Mouse (Mus musculus) embryonic facial prominence, embryonic 10.5 days (tissue): ENCODE results near the gene Usp36. TPM values are rescaled to one million over a fixed set of nuclear protein-coding genes. Genes with fewer than 3 reads are reported as not detected.
A peak's percentile ranks its signal among the peaks of the same experiment; 100 is the strongest.
"Not testable (repeated sequence)": the region's sequence is repeated elsewhere in the genome, so short reads cannot be mapped to it uniquely, and the experiment has no call there.

Experiments used
- DNase-seq: peaks from one replicate; pipeline ENCODE4 v3.0.0-alpha.2; 2017; ENCODE audit warnings: low spot score
- H3K27ac ChIP-seq: fragments of 300-500 bp; sonication (generic); replicated peaks from 2 replicates; pipeline ENCODE4 v1.5.1; 2016; ENCODE audit warnings: mild to moderate bottlenecking
- H3K27me3 ChIP-seq: fragments of 300-500 bp; sonication (generic); replicated peaks from 2 replicates; pipeline ENCODE4 v1.6.1; 2016; ENCODE audit warnings: low read depth, mild to moderate bottlenecking; ENCODE audit not compliant: poor library complexity, severe bottlenecking
- H3K36me3 ChIP-seq: fragments of 300-500 bp; sonication (generic); replicated peaks from 2 replicates; pipeline ENCODE4 v1.6.1; 2016; ENCODE audit warnings: mild to moderate bottlenecking, moderate library complexity
- H3K4me1 ChIP-seq: fragments of 300-500 bp; sonication (generic); 2 replicates; pipeline ENCODE4 v1.6.1; 2016
- H3K4me3 ChIP-seq: fragments of 300-500 bp; sonication (generic); 2 replicates; pipeline ENCODE4 v1.5.1; 2016; ENCODE audit warnings: mild to moderate bottlenecking, moderate library complexity
- H3K9me3 ChIP-seq: fragments of 300-500 bp; sonication (generic); 2 replicates; pipeline ENCODE4 v1.6.1; 2016; ENCODE audit warnings: mild to moderate bottlenecking
- WGBS: fragments of 180-500 bp; shearing (Covaris S2); methylation state at CpG from one replicate; pipeline ENCODE4 v1.1.7; 2016; 5-methylcytosine and 5-hydroxymethylcytosine counted together
- polyA plus RNA-seq: library from polyadenylated mRNA; unstranded; fragments of >200 nt; fragmentation: Nextera tagmentation; extraction: Ambion mirVana; gene quantifications from 2 replicates; pipeline ENCODE4 v1.2.1, GENCODE M21; 2016

The Usp36 gene
- polyA plus RNA-seq, 1 experiment from 2014 or later = 24.1 TPM

DNA sequence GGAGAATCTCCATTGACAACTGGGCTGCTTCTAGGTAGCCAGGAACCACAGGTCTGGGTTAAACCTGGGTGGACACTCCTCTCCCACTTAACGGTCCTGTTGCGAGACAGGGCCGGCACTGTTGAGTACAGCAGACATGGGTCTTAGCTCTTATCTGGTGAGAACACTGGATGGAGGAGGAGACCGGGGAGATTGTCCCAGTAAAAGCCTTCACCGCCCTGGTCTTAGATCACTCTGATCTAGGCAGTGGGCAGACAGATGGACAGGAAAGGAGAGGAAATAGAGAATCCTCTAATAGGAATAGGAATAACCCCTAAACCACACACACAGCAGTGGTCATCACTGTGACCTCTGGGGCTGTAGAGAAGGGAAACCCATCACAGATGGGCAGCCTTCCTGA lies 33.9 kb upstream of the Usp36 start:
- H3K36me3 ChIP-seq = peaks cover 54% of the 10 kb centered on the region
- no peaks in the 10 kb centered on the region for H3K27me3 ChIP-seq
- H3K4me3 ChIP-seq = no peak overlapping the region
- H3K9me3 ChIP-seq = no peaks in the 10 kb centered on the region
- 85% methylated on average over 5 of the region's 5 CpGs for WGBS
- H3K27ac ChIP-seq = peak overlapping the region; percentile 73
- peaks cover 60% of the 10 kb centered on the region for H3K4me1 ChIP-seq
- DNase-seq = no peak

DNA sequence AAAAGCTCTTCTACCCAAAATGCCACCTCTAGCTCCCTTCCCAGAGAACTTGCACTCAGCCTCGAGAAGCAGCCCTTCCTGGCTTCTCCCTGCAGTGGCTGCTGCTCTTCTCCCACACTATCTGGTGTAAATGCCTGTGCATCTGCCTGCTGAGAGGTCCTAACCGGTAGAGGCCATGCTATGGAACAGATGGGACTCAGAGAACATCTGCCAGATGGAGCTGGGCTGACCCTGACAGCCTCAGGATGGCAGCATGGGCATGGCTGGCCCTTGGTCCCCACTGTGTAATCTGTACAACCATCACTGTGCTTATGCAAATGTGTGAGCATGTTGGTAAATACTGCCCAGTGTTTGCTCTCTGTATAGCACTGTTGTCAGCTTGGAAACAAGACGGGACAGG lies 32.6 kb upstream of the Usp36 start:
- Histone ChIP-seq H3K27ac (no peak overlapping the region), H3K27me3 (no peaks in the 10 kb centered on the region), H3K36me3 (peaks cover 54% of the 10 kb centered on the region), H3K4me3 (no peak overlapping the region), H3K9me3 (no peaks in the 10 kb centered on the region), H3K4me1 (peaks cover 49% of the 10 kb centered on the region)
- WGBS = 72% methylated on average over 3 of the region's 3 CpGs
- DNase-seq = no peak

DNA sequence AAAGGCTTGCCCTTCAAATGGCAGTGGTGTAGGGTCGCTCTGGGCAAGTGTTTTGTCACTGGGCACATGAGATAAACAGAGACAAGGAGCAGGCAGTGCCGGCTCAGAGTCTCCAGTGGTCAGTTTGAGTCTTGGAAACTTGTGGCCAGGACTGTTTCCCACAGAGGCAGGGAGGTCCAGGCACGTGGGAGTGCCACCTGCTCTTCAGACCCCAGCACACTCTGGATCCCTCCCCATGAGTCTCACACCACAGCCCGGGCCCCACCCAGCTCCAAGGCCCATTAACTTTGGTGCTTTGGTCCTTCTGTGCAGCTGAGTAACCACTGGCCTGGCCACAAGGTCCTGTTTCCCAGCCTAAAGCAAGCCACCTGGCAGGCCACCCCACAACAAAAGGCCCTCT lies 31.9 kb upstream of the Usp36 start:
- no peak overlapping the region for H3K27ac ChIP-seq
- no peaks in the 10 kb centered on the region for H3K9me3 ChIP-seq
- 75% methylated on average over 4 of the region's 4 CpGs for WGBS
- H3K27me3 ChIP-seq = no peaks in the 10 kb centered on the region
- H3K4me3 ChIP-seq = no peak overlapping the region
- peaks cover 57% of the 10 kb centered on the region for H3K36me3 ChIP-seq
- peaks cover 42% of the 10 kb centered on the region for H3K4me1 ChIP-seq
- no peak for DNase-seq

DNA sequence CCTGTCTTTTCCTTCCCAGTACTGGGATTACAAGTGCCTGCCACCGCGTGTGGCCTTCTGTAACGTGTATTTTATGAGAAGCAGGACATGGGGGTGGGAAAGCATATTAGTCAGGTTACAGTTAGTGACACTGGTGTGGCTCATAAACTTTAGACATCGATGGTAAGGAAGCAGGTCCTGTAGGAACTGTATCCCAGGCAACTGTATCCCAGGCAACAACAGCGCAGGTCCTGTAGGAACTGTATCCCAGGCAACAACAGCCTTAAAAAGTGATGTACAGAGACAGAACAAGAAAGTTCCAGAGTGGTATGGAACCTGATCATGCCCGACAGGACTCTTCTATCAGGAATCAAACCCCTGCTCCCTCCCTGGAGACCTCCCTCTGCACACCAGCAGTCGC lies 31.5 kb upstream of the Usp36 start:
- H3K4me1 ChIP-seq = peaks cover 37% of the 10 kb centered on the region
- no peak overlapping the region for H3K27ac ChIP-seq
- H3K36me3 ChIP-seq = peaks cover 59% of the 10 kb centered on the region
- 84% methylated on average over 7 of the region's 7 CpGs for WGBS
- no peaks in the 10 kb centered on the region for H3K9me3 ChIP-seq
- H3K27me3 ChIP-seq = no peaks in the 10 kb centered on the region
- no peak overlapping the region for H3K4me3 ChIP-seq
- DNase-seq = no peak

DNA sequence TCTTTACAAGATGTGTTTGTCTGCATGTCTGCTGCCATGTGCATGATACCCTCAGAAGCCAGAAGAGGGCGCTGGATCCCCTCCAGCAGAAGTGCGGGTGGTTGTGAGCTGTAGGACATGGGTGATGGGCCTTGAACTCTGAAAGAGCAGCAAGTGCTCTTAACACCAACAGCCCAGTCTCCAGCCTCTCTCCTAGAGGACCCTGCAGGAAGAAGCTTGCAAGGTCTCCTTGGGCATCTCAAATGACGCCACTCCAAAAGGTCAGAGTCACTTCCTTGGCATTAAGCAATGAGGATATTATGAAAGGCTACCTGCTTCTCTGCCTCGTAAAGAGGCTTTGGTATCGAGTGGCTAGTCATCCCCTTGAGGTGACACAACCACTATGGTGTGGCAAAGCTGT lies 28.6 kb upstream of the Usp36 start:
- Histone ChIP-seq H3K9me3 (no peaks in the 10 kb centered on the region), H3K27ac (no peak overlapping the region), H3K4me1 (peaks cover 13% of the 10 kb centered on the region), H3K27me3 (no peaks in the 10 kb centered on the region), H3K36me3 (peaks cover 71% of the 10 kb centered on the region), H3K4me3 (no peak overlapping the region)
- DNase-seq = peak; percentile 47
- WGBS = 59% methylated on average over 5 of the region's 5 CpGs

DNA sequence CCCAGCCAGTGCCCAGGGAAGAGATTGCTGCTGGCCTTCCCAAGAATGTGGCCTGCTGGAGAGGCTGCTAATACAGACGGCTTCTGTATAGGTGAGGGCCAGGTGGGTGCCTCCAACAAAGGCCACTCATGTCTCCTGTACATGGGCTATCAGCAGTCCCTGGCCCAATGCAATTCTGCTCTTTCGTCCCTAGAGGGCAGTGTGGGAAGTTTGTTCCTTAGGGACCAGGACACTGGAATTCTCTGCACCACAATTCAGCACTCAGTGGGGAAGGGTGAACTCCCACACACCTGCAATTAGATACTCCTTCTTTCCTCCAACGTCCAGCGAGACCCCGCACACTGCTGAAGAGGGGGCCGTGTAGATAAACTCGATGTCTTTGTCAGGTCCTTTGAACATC lies 27.1 kb upstream of the Usp36 start:
- Histone ChIP-seq H3K36me3 (peaks cover 87% of the 10 kb centered on the region), H3K4me3 (no peak overlapping the region), H3K9me3 (no peaks in the 10 kb centered on the region), H3K4me1 (peaks cover 6% of the 10 kb centered on the region), H3K27ac (no peak overlapping the region), H3K27me3 (no peaks in the 10 kb centered on the region)
- 23% methylated on average over 7 of the region's 7 CpGs for WGBS
- DNase-seq = peak; percentile 48

DNA sequence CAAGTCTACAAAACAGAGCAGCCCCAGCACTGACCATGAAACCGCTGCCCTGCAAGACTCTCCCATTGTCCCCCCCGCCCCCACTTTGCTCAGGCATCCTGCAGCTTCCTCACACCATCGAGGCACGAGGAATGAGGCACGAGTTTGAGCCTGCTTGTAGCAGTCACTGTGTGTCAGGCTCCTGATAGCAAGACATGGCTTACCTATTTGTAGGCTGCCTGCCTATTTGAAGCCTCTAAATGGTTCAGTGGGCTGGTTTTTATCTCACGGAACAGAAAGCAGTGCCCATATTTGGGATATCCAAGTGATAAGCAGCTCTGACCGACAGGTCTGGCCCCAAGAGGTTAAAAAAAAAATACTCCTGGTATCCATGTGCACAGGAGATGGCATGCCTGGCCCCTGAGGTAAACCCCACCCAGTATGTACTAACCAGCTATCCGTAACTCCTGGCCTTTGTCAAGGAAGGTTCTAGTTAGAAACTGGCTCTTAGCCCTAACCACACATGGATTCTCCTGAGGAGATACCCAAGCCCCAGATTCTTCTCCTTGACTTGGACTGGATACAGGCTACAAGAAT lies 26.3 kb upstream of the Usp36 start:
- peaks cover 91% of the 10 kb centered on the region for H3K36me3 ChIP-seq
- no peak for DNase-seq
- no peaks in the 10 kb centered on the region for H3K9me3 ChIP-seq
- H3K27me3 ChIP-seq = no peaks in the 10 kb centered on the region
- WGBS = 92% methylated on average over 8 of the region's 8 CpGs
- no peaks in the 10 kb centered on the region for H3K4me1 ChIP-seq
- no peak overlapping the region for H3K4me3 ChIP-seq
- H3K27ac ChIP-seq = no peak overlapping the region

DNA sequence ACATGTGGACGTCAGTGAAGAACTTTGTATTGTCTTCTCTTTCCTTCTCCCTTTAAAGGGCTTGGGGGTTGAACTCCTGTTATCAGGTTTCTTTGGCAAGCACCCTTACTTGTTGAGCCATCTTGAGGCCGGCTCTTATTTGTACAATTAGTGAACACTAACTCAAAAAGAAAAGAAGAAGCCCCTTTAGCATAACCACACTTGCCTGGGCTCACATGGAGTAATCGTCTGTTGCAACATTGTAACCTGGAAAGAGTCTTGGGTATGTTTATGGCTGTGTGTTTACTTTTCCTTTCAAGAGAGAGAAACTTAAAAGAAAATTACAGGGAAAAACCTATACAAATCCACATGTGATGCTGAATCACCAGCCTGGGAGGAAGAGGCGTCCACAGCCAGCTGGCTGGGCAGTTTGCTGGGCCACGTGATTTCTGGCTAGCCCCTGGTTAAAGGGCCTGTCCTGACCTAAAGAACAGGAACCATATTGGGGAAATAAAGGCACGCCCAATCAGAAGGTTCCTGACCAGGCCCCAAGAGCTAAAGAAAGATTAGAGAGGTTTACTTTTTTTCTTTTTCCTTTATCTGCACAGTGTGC lies 22.2 kb upstream of the Usp36 start:
- DNase-seq = no peak
- H3K4me3 ChIP-seq = no peak overlapping the region
- WGBS = 84% methylated on average over 6 of the region's 6 CpGs
- no peaks in the 10 kb centered on the region for H3K27me3 ChIP-seq
- H3K36me3 ChIP-seq = peaks cover 93% of the 10 kb centered on the region
- no peaks in the 10 kb centered on the region for H3K4me1 ChIP-seq
- peaks cover 22% of the 10 kb centered on the region for H3K9me3 ChIP-seq
- H3K27ac ChIP-seq = no peak overlapping the region

DNA sequence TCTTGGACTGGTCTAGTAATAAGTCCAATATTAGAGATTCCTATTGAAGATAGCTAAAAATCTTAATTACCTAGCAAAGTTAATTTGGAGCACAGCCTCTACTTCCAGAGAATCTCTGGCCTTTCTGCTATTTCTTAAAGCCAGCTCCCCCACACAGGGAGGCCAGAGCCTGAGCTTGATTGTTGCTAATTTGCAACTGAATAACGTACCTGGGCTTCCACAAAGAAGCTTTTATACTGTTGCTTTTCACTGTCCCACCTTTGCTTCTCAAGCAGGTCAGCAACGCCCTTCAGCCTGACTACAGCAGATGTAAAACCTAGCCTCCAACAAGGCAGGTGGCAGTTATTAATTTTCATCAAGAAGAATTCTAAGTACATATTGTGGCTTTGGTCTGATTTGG lies 17.9 kb upstream of the Usp36 start:
- Histone ChIP-seq H3K9me3 (peaks cover 22% of the 10 kb centered on the region), H3K36me3 (peaks cover 87% of the 10 kb centered on the region)
- WGBS = 79% methylated on average over 2 of the region's 2 CpGs
- H3K27ac ChIP-seq, H3K4me3 ChIP-seq, H3K27me3 ChIP-seq, DNase-seq, H3K4me1 ChIP-seq: not testable (repeated sequence)

DNA sequence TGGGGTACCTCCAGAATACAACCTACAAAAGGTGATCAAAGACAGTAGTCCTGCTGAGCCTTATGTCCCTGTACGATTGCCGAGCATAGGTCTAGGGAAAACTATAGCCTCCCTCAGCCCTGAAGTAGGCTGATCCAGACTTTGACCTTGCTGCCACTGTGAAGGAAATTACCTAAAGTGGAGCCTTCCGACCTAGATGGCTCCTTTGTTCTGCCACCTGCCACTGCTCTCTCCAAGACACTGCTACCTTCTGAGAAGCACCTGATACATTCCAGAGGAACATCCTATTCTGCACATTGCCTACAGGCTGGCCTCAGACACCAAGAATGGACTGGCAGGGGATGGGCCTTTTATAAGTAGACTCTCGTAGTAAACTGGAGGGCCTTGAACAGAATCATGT lies 13.9 kb upstream of the Usp36 start:
- H3K4me1 ChIP-seq, H3K27me3 ChIP-seq, H3K4me3 ChIP-seq, DNase-seq, H3K27ac ChIP-seq: not testable (repeated sequence)
- Histone ChIP-seq H3K9me3 (peaks cover 14% of the 10 kb centered on the region), H3K36me3 (peaks cover 69% of the 10 kb centered on the region)
- 91% methylated on average over 4 of the region's 4 CpGs for WGBS

DNA sequence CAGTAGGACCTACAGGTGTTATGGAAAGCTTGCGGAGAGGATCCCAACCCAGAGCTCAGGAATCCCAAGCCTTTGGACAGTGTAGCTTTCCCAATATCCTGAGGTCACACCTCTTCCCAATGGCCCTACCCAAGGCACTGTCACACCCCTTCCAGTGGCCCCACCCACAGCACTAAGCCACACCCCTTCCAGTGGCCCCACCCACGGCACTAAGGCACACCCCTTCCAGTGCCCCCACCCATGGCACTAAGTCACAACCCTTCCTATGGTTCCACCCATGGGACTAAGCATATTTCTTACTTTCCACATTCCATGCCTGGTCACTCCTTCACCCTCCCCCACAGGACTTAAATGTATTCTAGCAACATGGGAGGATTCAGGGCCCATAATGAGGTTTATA lies 8.8 kb upstream of the Usp36 start:
- Histone ChIP-seq H3K27me3 (no peaks in the 10 kb centered on the region), H3K36me3 (peaks cover 37% of the 10 kb centered on the region), H3K4me1 (0 out of 2 replicates have a peak, but pooled peaks cover 2% of the 10 kb centered on the region), H3K4me3 (no peak overlapping the region), H3K27ac (no peak overlapping the region), H3K9me3 (no peaks in the 10 kb centered on the region)
- no peak for DNase-seq
- WGBS = 82% methylated on average over 2 of the region's 2 CpGs

DNA sequence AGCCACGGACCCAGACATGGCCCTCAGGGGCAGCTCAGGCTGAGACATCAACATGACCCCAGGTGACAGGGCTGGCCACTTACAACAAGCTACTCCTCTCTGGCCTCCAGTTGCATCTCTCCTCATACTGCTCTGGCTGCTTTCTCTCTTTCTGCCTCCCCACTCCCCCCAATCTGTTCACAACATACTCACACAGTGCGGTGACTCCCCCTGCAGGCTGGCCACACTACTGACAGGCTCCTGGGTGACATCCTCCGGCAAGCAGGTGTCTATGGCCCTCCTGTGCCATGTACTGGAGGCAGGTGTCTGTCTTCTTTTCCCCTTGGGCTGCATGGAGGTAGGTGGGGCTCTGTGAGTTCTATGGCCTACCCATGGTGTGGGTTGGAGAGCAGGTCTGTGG lies 7.9 kb upstream of the Usp36 start:
- H3K36me3 ChIP-seq = peaks cover 29% of the 10 kb centered on the region
- H3K4me1 ChIP-seq = 0 out of 2 replicates have a peak, but pooled peaks cover 2% of the 10 kb centered on the region
- no peaks in the 10 kb centered on the region for H3K27me3 ChIP-seq
- no peak overlapping the region for H3K4me3 ChIP-seq
- 85% methylated on average over 3 of the region's 3 CpGs for WGBS
- no peak overlapping the region for H3K27ac ChIP-seq
- no peak for DNase-seq
- no peaks in the 10 kb centered on the region for H3K9me3 ChIP-seq

DNA sequence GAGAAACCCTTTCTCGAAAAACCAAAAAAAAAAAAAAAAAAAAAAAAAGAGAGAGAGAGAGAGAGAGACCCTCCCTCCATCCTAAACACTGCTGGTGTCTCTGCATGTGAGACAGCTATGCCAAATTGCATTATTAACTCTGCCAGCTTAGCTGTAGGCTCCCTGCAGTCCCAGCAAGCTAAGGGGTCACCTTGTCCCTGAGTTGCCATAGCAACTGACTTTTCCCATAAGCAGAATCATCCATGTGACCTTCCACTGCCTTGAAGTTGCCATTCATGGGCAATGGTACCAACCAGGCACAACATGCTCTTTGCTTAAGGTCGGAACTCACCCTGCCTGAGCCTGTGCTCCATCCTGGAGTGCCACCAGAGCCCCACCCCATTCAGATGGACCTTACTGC lies 5.0 kb upstream of the Usp36 start:
- H3K9me3 ChIP-seq = no peaks in the 10 kb centered on the region
- 76% methylated on average over 2 of the region's 2 CpGs for WGBS
- H3K4me3 ChIP-seq = no peak overlapping the region
- H3K27me3 ChIP-seq = no peaks in the 10 kb centered on the region
- no peak overlapping the region for H3K27ac ChIP-seq
- DNase-seq = no peak
- peaks cover 7% of the 10 kb centered on the region for H3K36me3 ChIP-seq
- H3K4me1 ChIP-seq = peaks cover 14% of the 10 kb centered on the region
